Mouse (Mus musculus) left cerebral cortex, postnatal 10 days (tissue): Measurements from ENCODE around the gene Crb1. TPM values are rescaled to one million over a fixed set of nuclear protein-coding genes. Genes with fewer than 3 reads are reported as not detected.
"Not testable (repeated sequence)": the region's sequence is repeated elsewhere in the genome, so short reads cannot be mapped to it uniquely, and the experiment has no call there.

Experiments
- DNase-seq, 2 experiments: peaks; one replicate each; pipeline ENCODE4 v3.0.0; 2021 to 2022; ENCODE audit warnings: low spot score in 2 of 2, mixed read lengths in 1 of 2; ENCODE audit errors: extremely low spot score in 1 of 2
- intact Hi-C: fragments of 180-260 bp; cut with DNase I; formaldehyde crosslinking; loops from one replicate; pipeline ENCODE4 v1.15.1; 2025
- total RNA-seq, 2 experiments: library from RNA; stranded (reverse); gene quantifications; 2 replicates each; pipeline ENCODE4 v1.2.3; 2021

Gene Crb1
- 1 to 10 TPM; 1.1 to 1.2 TPM for total RNA-seq

- intact Hi-C loops: no loop called here
- DNase-seq: no peak
These were observed at the start of gene Crb1 for GRCm38 (mm10) chr1:139376638-139377286. Gene Crb1, minus strand, starts transcription at chr1:139377100.

DNA sequence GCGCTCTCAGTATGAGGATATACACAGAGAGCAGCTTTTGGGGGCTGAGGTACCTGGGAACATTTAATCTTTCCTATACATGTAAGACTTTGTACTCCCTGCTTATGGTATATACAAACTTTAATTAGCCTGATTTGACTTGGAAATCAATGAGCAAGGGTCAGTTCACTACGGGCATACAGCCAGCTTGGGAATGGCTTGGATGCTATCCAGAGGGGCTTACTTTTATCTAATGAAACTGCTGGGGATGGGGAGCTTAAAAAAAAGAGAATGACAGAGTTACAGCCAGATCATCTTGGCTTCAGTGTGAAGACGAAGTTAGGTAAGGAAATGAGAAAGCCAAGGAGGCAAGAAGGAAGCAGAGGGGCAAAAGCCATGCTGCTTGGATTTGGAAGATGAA, 48.1 kb upstream of the Crb1 start:
- intact Hi-C loops: loop anchor here (10.0 kb wide), 1 partner anchor 580 kb away; the partner anchor contains the start of gene Lhx9
- DNase-seq: no peak

DNA sequence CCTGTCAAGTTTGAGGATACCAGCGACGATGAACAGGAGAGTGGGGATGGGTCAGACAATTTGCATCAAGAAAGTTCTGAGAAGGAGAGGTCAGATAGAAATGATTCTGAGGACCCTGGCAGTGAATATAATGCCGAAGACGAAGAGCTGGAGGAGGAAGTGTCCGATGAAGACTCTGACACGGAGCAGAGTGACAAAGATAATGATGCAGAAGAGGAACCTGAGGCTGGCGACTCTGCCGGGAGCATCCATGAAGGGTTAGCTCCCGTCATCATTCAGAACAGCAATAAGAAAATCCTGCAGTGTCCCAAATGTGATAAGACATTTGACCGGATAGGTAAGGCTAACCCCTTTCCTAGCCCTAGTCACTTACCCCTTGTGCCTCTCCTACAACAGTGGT, 47.0 kb upstream of the Crb1 start:
- intact Hi-C loops: loop anchor here (10.0 kb wide), 1 partner anchor 579 kb away; the partner anchor contains the start of gene Lhx9
- DNase-seq: no peak

- intact Hi-C loops: loop anchor here (10.0 kb wide), 1 partner anchor 578 kb away; the partner anchor contains the start of gene Lhx9
- peak; percentile 10 to 22 for DNase-seq
These were observed 46.0 kb upstream of the Crb1 start for GRCm38 (mm10) chr1:139422941-139423340.

- peak; percentile 85 to 92 for DNase-seq
- intact Hi-C loops: loop anchor here (10.0 kb wide), 1 partner anchor 577 kb away; the partner anchor contains the start of gene Lhx9
These were observed 45.2 kb upstream of the Crb1 start, which contains the start of gene Zbtb41 for GRCm38 (mm10) chr1:139421875-139422791. Gene Zbtb41, plus strand, starts transcription at chr1:139422288.

DNA sequence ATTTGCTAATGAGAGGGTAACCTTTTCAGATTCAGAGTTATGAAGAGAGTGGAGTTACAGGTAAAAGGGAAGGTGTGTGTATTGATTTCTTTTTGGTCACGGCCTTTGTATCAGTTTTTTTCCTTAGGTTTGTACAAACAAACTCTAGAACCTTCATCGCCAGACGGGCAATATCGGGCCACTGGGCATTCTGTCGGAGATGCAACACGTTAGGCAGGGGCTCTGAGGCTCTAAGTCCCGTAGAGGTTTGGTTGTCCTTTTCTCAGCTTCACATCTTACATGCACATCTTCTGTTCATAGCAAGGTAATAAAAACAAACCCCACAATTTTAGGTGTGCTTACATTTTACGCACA, 44.6 kb upstream of the Crb1 start:
- DNase-seq: no peak
- intact Hi-C loops: loop anchor here (10.0 kb wide), 1 partner anchor 577 kb away; the partner anchor contains the start of gene Lhx9

DNA sequence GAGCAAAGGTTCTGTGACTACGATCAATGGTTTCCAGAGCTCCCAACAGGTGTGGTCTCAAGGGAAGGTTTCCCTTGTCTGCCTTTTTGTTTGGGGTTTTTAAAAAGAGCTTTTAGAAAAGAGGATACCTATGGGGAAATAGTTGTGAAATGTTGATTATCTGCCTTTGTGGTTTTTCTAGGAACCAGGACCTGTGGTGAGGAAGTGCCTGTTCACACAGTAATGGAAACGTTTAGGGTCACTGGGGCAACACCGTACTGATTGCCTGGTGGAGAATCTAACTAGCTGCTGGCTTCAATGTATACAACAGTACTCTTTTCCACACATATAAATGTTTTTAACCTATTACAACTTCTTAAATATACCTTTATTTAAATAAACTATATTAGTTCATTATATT, 36.6 kb upstream of the Crb1 start:
- intact Hi-C loops: no loop called here
- no peak for DNase-seq

GRCm38 (mm10) chr1:139412365-139412764, 35.5 kb upstream of the Crb1 start:
- intact Hi-C loops, DNase-seq: not testable (repeated sequence)

- no peak for DNase-seq
- intact Hi-C loops: no loop called here
These were observed 30.8 kb upstream of the Crb1 start for GRCm38 (mm10) chr1:139407701-139408100.

DNA sequence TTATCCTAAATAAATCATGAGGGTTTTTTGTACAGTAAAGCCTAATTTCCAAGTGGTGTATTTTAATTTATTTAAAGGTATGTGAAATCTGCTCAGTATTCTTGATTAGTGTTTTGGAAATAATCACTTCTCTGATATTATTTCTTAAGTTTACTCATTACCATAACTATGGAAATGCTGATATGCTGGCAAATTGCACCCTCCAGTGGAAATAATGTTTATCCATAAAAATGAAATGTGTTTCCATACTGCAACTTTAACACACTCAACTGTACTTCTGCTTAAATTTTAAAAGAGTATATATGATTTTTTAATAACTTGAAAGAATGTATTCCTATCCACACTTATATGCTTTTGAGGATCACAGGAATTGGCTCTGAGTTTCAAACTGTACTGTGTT, 28.9 kb upstream of the Crb1 start:
- intact Hi-C loops: no loop called here
- DNase-seq: no peak

GRCm38 (mm10) chr1:139396589-139396988, 19.7 kb upstream of the Crb1 start:
- intact Hi-C loops: no loop called here
- no peak for DNase-seq

- DNase-seq: no peak
- intact Hi-C loops: no loop called here
These were observed 14.8 kb upstream of the Crb1 start for GRCm38 (mm10) chr1:139391747-139392146.

GRCm38 (mm10) chr1:139379621-139379984, 2.7 kb upstream of the Crb1 start:
- intact Hi-C loops: no loop called here

DNA sequence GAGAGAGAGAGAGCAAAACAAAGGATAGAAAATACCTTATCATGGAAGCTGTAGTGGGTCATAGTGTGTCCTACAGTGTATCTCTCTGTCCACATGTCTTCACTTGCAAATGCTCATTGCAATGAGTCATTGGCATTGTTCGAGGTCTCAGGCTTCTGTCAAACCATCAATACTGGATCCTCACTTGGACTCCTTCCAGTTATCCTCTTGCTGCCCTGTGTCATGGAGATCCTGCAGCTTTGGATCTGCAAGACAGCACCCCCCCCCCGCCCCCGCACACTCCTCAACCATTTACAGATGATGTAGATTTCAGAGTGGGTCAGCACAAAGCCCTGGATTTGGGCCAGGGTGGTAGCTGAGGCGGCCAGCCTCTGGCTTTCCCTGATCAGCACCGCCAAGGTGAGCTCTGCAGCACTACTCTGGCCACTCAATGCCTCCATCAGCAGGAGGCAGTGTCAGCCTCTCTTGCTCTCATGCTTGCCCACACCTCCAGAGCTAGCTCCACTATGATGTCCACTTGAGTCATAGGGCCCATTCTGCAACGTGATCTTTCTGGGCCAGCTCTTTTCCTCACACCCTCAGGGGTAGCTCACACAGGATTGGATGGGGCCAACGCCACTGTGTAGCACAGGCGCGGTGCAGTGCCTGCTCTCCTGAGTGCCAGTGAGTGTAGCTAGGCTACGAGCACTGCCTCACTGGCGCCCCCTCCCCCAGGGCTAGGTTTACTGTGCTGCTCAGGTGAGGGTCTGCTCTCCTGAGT, 2.1 kb upstream of the Crb1 start:
- intact Hi-C loops: no loop called here
- DNase-seq: peak in 1 of 2 experiments; percentile 22

More at GRCm38 (mm10) chr1:139379621-139379984, 2.7 kb upstream of the Crb1 start:
- DNase-seq: no peak

DNA sequence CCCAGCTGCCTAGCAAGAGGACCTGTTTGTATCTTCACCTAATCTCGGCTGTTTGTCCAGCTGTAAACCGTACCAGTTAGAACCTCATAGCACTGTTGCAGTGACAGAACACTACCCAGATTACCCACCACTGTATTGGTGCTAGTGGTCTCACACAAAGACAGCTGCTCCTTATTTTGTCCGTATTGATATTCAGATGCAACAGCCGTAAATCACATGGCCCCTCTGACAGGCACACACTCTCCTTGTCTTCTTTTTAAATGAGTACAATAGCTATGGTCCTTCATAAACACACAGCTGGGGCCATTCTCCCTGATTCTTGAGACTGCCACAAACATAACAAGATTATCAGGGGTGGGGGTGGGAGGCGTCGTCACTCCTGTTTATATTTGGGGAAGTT, 1.0 kb downstream of the Crb1 start:
- intact Hi-C loops: no loop called here
- DNase-seq: no peak

DNA sequence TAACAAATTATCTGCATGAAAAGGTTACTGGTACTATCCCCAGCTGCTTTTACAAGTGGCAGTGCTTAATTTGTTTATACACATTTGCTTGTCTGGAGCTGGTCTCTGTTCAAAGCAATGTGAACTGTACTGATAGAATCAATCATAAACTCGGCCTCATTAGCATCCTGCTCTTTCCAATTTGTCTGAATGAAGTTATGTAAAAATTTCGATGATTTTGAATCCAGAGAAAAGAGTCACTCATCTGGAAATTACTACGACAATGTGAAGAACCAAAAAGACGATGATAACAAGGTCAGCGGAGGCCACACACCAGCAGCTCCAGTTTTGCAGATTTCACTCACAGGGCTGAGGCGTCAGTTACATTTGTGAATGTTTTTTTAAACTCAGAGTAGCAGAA, 5.6 kb downstream of the Crb1 start:
- intact Hi-C loops: no loop called here

GRCm38 (mm10) chr1:139348566-139348965, 28.3 kb downstream of the Crb1 start:
- intact Hi-C loops: no loop called here
- no peak for DNase-seq

More for the DNA sequence above, 5.6 kb downstream of the Crb1 start:
- no peak for DNase-seq

GRCm38 (mm10) chr1:139346602-139347371, 30.1 kb downstream of the Crb1 start:
- peak; percentile 26 to 48 for DNase-seq
- intact Hi-C loops: no loop called here
